Mouse (Mus musculus) liver, postnatal 0 days (tissue): ENCODE measurements around the gene Tmem163. TPM values are rescaled to one million over a fixed set of nuclear protein-coding genes. Genes with fewer than 3 reads are reported as not detected.

ENCODE experiments used
- ATAC-seq: fragments of 200-750 bp; cut with Nextera tagmentation; 2 replicates; pipeline ENCODE4 v1.8.0; 2017; ENCODE audit warnings: mild to moderate bottlenecking, moderate library complexity
- DNase-seq: peaks from one replicate; pipeline ENCODE4 v3.0.0-alpha.2; 2016
- H3K27ac ChIP-seq: fragments of 300-500 bp; sonication (generic); 2 replicates; pipeline ENCODE4 v1.5.1; 2014; ENCODE audit warnings: antibody characterized with exemption, moderate library complexity, mild to moderate bottlenecking, low read depth
- H3K27me3 ChIP-seq: fragments of 300-500 bp; sonication (generic); 2 replicates; pipeline ENCODE4 v1.6.1; 2014; ENCODE audit warnings: low read length, control low read depth, mixed read lengths; ENCODE audit not compliant: insufficient read depth
- H3K36me3 ChIP-seq: fragments of 300-500 bp; sonication (generic); replicated peaks from 2 replicates; pipeline ENCODE4 v1.6.1; 2014; ENCODE audit warnings: mild to moderate bottlenecking, control low read depth, low read length, moderate library complexity, mixed read lengths; ENCODE audit not compliant: insufficient read depth
- H3K4me1 ChIP-seq: fragments of 300-500 bp; sonication (generic); 2 replicates; pipeline ENCODE4 v1.6.1; 2014; ENCODE audit warnings: antibody characterized with exemption, mild to moderate bottlenecking, control low read depth; ENCODE audit not compliant: insufficient read depth
- H3K4me2 ChIP-seq: fragments of 300-500 bp; sonication (generic); 2 replicates; pipeline ENCODE4 v1.6.1; 2014; ENCODE audit warnings: low read depth, mild to moderate bottlenecking, low read length, moderate library complexity, mixed read lengths
- H3K4me3 ChIP-seq: fragments of 300-500 bp; sonication (generic); 2 replicates; pipeline ENCODE4 v1.5.1; 2014; ENCODE audit warnings: low read depth, low read length
- H3K9ac ChIP-seq: fragments of 300-500 bp; sonication (generic); replicated peaks from 2 replicates; pipeline ENCODE4 v1.6.1; 2014; ENCODE audit warnings: mild to moderate bottlenecking, moderate library complexity
- H3K9me3 ChIP-seq: fragments of 300-500 bp; sonication (generic); 2 replicates; pipeline ENCODE4 v1.6.1; 2016; ENCODE audit warnings: mild to moderate bottlenecking, control low read depth, low read length, mixed read lengths
- CTCF ChIP-seq: sonication (generic); IDR thresholded peaks from 2 replicates; pipeline ENCODE4 v1.5.1; 2016; ENCODE audit warnings: antibody characterized with exemption, low read depth
- EP300 ChIP-seq: IDR thresholded peaks from 2 replicates; pipeline ENCODE4 v1.6.1; 2016; ENCODE audit warnings: antibody characterized with exemption, low read depth, mild to moderate bottlenecking
- WGBS: fragments of 180-500 bp; shearing (Covaris S2); extraction: QIAGEN DNeasy Blood & Tissue Kit; methylation state at CpG from one replicate; pipeline ENCODE4 v1.1.7; 2014; ENCODE audit not compliant: insufficient replicate concordance; 5-methylcytosine and 5-hydroxymethylcytosine counted together
- polyA plus RNA-seq: library from polyadenylated mRNA; unstranded; fragments of >200 nt; fragmentation: Nextera tagmentation; extraction: Ambion mirVana; gene quantifications from 2 replicates; pipeline ENCODE4 v1.2.1, GENCODE M21; 2015

The Tmem163 gene
- polyA plus RNA-seq, 1 experiment from 2014 or later = 0.65 TPM

DNA sequence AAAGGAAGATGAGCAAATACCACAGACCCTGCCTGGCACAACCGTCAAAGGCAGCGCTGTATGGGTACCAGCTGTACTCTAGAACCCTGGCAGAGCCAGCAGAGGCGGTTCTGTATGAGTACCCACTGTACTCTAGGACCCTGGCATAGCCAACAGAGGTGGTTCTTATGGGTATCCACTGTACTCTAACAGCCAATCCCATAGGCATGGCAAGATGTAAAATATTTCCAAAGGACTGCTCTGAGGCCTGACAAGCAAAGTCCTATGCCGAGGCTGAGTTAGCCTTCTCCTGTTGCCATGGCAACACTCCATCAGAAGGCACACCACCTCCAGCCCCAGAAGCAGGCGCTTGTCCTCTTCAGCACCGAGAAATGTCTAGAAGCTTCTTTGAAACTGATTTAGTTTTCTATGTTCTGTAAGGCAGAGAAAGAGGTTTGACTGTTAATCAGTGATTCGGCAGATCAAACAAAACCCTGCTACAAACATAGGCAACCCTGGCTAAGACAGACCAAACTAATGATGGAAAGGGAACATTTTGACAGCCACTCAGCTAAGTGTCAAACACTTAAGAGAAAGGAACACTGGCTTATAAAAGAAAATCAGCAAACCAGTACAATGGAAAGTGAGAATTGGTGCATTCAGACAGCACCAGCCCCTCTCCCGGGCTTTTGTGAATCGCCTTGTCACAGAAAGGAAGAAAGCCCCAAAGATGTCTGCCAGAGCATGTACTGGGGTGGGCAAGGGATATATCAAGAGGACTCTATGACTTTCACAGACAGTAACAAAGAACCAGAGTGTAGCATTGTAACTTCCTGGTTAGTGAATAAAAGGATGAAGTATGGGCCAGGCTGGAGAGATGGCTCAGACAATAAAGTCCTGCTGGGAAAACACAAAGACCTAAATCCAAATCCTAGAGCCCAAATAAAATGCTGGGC lies 75.4 kb downstream of the Tmem163 start:
- no peaks in the 10 kb centered on the region for H3K4me1 ChIP-seq
- H3K27ac ChIP-seq = no peak overlapping the region
- H3K27me3 ChIP-seq = no peaks in the 10 kb centered on the region
- no peak overlapping the region for H3K4me3 ChIP-seq
- H3K9ac ChIP-seq = no peak overlapping the region
- TF ChIP-seq EP300 (no peak), CTCF (no peak)
- no peaks in the 10 kb centered on the region for H3K36me3 ChIP-seq
- DNase-seq (no peak), ATAC-seq (no peak)
- H3K4me2 ChIP-seq = no peak overlapping the region
- H3K9me3 ChIP-seq = no peaks in the 10 kb centered on the region
- WGBS = 78% methylated on average over 9 of the region's 9 CpGs

GRCm38 (mm10) chr1:127596143-127596542 lies 83.2 kb downstream of the Tmem163 start:
- Histone ChIP-seq H3K27me3 (no peaks in the 10 kb centered on the region), H3K9ac (no peak overlapping the region), H3K9me3 (no peaks in the 10 kb centered on the region), H3K27ac (no peak overlapping the region), H3K4me2 (no peak overlapping the region), H3K4me1 (no peaks in the 10 kb centered on the region), H3K36me3 (no peaks in the 10 kb centered on the region), H3K4me3 (no peak overlapping the region)
- ATAC-seq (no peak), DNase-seq (no peak)
- WGBS = 61% methylated on average over 4 of the region's 4 CpGs
- TF ChIP-seq EP300 = no peak
- no peak for TF ChIP-seq CTCF

DNA sequence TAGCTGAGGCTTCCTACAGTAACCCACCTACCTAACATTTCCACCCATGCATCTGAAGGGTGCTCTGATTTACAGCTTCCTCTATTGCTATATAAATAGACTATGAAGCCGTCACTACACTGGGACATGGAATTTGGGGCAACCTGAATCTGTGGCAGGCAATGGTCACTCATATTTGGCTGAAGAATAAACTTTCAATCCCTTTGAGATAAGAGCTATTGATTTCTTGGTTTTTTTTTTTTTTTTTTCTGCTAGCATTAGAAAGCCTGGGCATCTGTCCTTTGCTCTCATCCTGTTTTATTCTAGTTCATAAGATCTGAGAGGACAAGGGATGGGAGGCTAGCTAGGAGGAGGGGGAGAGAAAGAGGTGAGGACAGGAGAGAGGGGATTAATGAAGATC lies 83.6 kb downstream of the Tmem163 start:
- no peak overlapping the region for H3K27ac ChIP-seq

GRCm38 (mm10) chr1:127589542-127589941 lies 89.8 kb downstream of the Tmem163 start:
- H3K9me3 ChIP-seq = no peaks in the 10 kb centered on the region
- H3K27me3 ChIP-seq = no peaks in the 10 kb centered on the region
- H3K27ac ChIP-seq = no peak overlapping the region
- H3K4me3 ChIP-seq = no peak overlapping the region
- DNase-seq = no peak
- 67% methylated on average over 3 of the region's 3 CpGs for WGBS
- H3K4me1 ChIP-seq = no peaks in the 10 kb centered on the region
- no peak for ATAC-seq
- TF ChIP-seq EP300 = no peak
- no peak for TF ChIP-seq CTCF
- H3K36me3 ChIP-seq = no peaks in the 10 kb centered on the region
- no peak overlapping the region for H3K9ac ChIP-seq
- H3K4me2 ChIP-seq = no peak overlapping the region

More for the DNA sequence above, 83.6 kb downstream of the Tmem163 start:
- DNase-seq = no peak
- no peak for ATAC-seq
- no peaks in the 10 kb centered on the region for H3K36me3 ChIP-seq
- 14% methylated on average over 1 of the region's 1 CpGs for WGBS
- no peaks in the 10 kb centered on the region for H3K4me1 ChIP-seq
- no peak overlapping the region for H3K4me2 ChIP-seq
- H3K9ac ChIP-seq = no peak overlapping the region
- no peak for TF ChIP-seq EP300
- TF ChIP-seq CTCF = no peak
- H3K27me3 ChIP-seq = no peaks in the 10 kb centered on the region
- no peaks in the 10 kb centered on the region for H3K9me3 ChIP-seq
- no peak overlapping the region for H3K4me3 ChIP-seq

DNA sequence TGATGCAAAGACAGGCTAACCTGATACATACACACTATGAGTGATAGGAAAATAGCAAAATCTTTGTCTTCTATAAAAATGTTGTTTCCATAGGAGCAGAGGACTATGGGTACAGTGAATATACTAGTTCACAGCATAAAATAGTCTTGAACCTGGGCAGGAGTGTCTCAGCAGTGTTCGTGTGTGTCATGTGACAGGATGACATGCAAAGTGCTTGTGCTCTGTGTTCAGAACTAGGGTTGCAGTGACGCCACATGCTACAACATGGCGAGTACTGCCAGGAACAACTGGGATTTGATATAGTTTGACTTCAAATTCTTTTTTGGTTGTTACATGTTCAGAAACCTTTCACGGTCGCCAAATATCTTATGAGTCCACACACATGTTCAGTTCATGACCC lies 92.3 kb downstream of the Tmem163 start:
- TF ChIP-seq EP300 (no peak), CTCF (no peak)
- no peak overlapping the region for H3K4me2 ChIP-seq
- no peak overlapping the region for H3K4me3 ChIP-seq
- no peaks in the 10 kb centered on the region for H3K36me3 ChIP-seq
- H3K9me3 ChIP-seq = no peaks in the 10 kb centered on the region
- no peak overlapping the region for H3K9ac ChIP-seq
- H3K4me1 ChIP-seq = no peaks in the 10 kb centered on the region
- WGBS = 73% methylated on average over 5 of the region's 5 CpGs
- DNase-seq (no peak), ATAC-seq (no peak)
- no peaks in the 10 kb centered on the region for H3K27me3 ChIP-seq
- no peak overlapping the region for H3K27ac ChIP-seq

DNA sequence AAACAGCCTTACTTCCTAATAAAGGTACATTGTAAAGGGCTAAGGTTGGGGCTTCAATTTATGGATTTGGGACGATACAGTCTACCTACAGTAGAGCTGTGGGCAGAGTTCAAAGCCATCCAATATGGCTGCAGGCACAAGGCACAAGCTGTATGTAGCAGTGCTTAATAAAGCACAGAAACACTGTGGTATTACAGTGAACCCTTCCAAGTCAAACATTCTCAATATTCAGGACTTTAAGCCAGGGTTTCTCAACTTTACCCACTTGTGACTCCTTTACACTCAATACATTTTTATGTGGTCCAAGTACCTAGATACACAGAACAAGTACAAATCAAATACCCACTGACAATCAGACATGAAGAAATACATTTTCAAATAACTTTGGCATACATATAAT lies 93.2 kb downstream of the Tmem163 start:
- DNase-seq (no peak), ATAC-seq (no peak)
- H3K9me3 ChIP-seq = no peaks in the 10 kb centered on the region
- H3K36me3 ChIP-seq = no peaks in the 10 kb centered on the region
- no peak overlapping the region for H3K4me3 ChIP-seq
- no peak overlapping the region for H3K27ac ChIP-seq
- no peak overlapping the region for H3K9ac ChIP-seq
- H3K27me3 ChIP-seq = no peaks in the 10 kb centered on the region
- H3K4me1 ChIP-seq = no peaks in the 10 kb centered on the region
- 71% methylated on average over 1 of the region's 1 CpGs for WGBS
- TF ChIP-seq EP300 = no peak
- no peak for TF ChIP-seq CTCF
- no peak overlapping the region for H3K4me2 ChIP-seq
